Mouse (Mus musculus) cortical plate, adult 2 months (tissue): Measurements from ENCODE around the gene Cd59b.

ENCODE experiments used
- CTCF ChIP-seq: fragments of 200-500 bp; IDR thresholded peaks from 2 replicates; pipeline ENCODE4 v1.5.1; 2011; ENCODE audit warnings: mild to moderate bottlenecking, control low read depth, low read length; ENCODE audit not compliant: insufficient read depth; ENCODE audit errors: extremely low read depth
- POLR2A ChIP-seq: fragments of 200-500 bp; IDR thresholded peaks from 2 replicates; pipeline ENCODE4 v1.6.1; 2011; ENCODE audit warnings: mild to moderate bottlenecking, low read length, control low read depth; ENCODE audit not compliant: insufficient read depth; ENCODE audit errors: extremely low read depth

- TF ChIP-seq CTCF (no peak), POLR2A (no peak)
These were observed 63.6 kb downstream of the Cd59b start for GRCm38 (mm10) chr2:104133042-104133810.
